Comparison of ENCODE assay signal across 1 mouse cellular context in the genomic region with DNA sequence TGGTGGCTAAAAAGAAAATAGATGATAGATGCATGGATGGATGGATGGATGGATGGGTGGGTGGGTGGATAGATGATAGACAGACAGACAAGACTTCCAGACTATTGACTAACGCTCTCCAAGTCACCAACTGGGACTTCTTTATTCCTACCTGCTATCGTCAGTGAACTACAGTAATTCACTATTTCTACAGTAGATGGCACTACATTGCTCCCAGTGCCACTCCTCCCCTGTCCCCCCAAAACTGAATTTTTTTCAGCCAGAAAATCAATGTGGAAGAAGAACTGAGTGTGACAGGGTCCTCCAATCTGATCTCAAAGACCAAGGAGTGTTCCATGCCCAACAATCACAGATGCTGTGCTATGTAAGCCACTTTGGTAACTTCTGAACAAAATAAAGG.
TF ChIP-seq lines count a peak whose summit lies in the region.

No protein-coding gene starts in this region.

TF ChIP-seq in CH12.LX, 34 proteins besides CTCF, POLR2A, EP300 and RAD21 (continued from another document):
- TF ChIP-seq ELF1 (IDR thresholded peaks at IDR 0.05; ENCODE audit: low read depth, low read length) = no peak
- no peak for TF ChIP-seq GABPA (IDR thresholded peaks at IDR 0.05; ENCODE audit: insufficient replicate concordance, low read depth, low read length)
- TF ChIP-seq JUND (conservative IDR thresholded peaks at IDR 0.05; ENCODE audit: low read depth, low read length) = 0 out of 2 replicates have a peak, but pooled peaks have one; percentile 15
- no peak for TF ChIP-seq MYC (IDR thresholded peaks at IDR 0.05; ENCODE audit: low read depth, low read length)
- peak; percentile 33; the same call in 1 of the 2 replicates for TF ChIP-seq NELFE (IDR thresholded peaks at IDR 0.05; ENCODE audit: low read depth, low read length)
- no peak for TF ChIP-seq CHD2 (IDR thresholded peaks at IDR 0.05; ENCODE audit: low read length)
- peak; percentile 71 for TF ChIP-seq ZNF384 (IDR thresholded peaks at IDR 0.05; ENCODE audit: low read depth, low read length)
